Mouse (Mus musculus) limb, embryonic 11.5 days (tissue): ENCODE measurements around the gene 4933417A18Rik. TPM values are rescaled to one million over a fixed set of nuclear protein-coding genes. Genes with fewer than 3 reads are reported as not detected.
"Not testable (repeated sequence)": the region's sequence is repeated elsewhere in the genome, so short reads cannot be mapped to it uniquely, and the experiment has no call there.

ENCODE experiments used
- ATAC-seq: fragments of 200-750 bp; cut with Nextera tagmentation; 2 replicates; pipeline ENCODE4 v1.8.0; 2017; ENCODE audit warnings: low read depth; ENCODE audit not compliant: insufficient number of reproducible peaks, low FRiP score, low TSS enrichment
- DNase-seq: peaks from one replicate; pipeline ENCODE4 v3.0.0-alpha.2; 2015; ENCODE audit warnings: low spot score
- H3K27ac ChIP-seq: fragments of 300-500 bp; sonication (generic); replicated peaks from 2 replicates; pipeline ENCODE4 v1.5.1; 2014; ENCODE audit warnings: low read depth, mild to moderate bottlenecking, low read length
- H3K27me3 ChIP-seq: fragments of 300-500 bp; sonication (generic); 2 replicates; pipeline ENCODE4 v1.6.1; 2014; ENCODE audit warnings: mild to moderate bottlenecking, low read length, mixed read lengths; ENCODE audit not compliant: control insufficient read depth, insufficient read depth
- H3K36me3 ChIP-seq: fragments of 300-500 bp; sonication (generic); 2 replicates; pipeline ENCODE4 v1.6.1; 2014; ENCODE audit warnings: mild to moderate bottlenecking, low read length, moderate library complexity, mixed read lengths; ENCODE audit not compliant: control insufficient read depth, insufficient read depth
- H3K4me1 ChIP-seq: fragments of 300-500 bp; sonication (generic); 2 replicates; pipeline ENCODE4 v1.6.1; 2014; ENCODE audit warnings: low read length, mixed read lengths; ENCODE audit not compliant: control insufficient read depth, insufficient read depth
- H3K4me2 ChIP-seq: fragments of 300-500 bp; sonication (generic); 2 replicates; pipeline ENCODE4 v1.6.1; 2014; ENCODE audit warnings: low read depth, mild to moderate bottlenecking, moderate library complexity; ENCODE audit not compliant: severe bottlenecking
- H3K4me3 ChIP-seq: fragments of 300-500 bp; sonication (generic); 2 replicates; pipeline ENCODE4 v1.5.1; 2014; ENCODE audit warnings: low read depth, low read length
- H3K9ac ChIP-seq: fragments of 300-500 bp; sonication (generic); 2 replicates; pipeline ENCODE4 v1.6.1; 2014; ENCODE audit warnings: mild to moderate bottlenecking, low read length
- H3K9me3 ChIP-seq: fragments of 300-500 bp; sonication (generic); 2 replicates; pipeline ENCODE4 v1.6.1; 2016; ENCODE audit warnings: low read length; ENCODE audit not compliant: control insufficient read depth
- WGBS: fragments of 180-500 bp; shearing (Covaris S2); extraction: QIAGEN DNeasy Blood & Tissue Kit; methylation state at CpG from one replicate; pipeline ENCODE4 v1.1.7; 2014; 5-methylcytosine and 5-hydroxymethylcytosine counted together
- polyA plus RNA-seq: library from polyadenylated mRNA; unstranded; fragments of >200 nt; fragmentation: Nextera tagmentation; extraction: Ambion mirVana; gene quantifications from 2 replicates; pipeline ENCODE4 v1.2.1, GENCODE M21; 2014

Gene 4933417A18Rik
- polyA plus RNA-seq: not detected in 2 replicates

DNA sequence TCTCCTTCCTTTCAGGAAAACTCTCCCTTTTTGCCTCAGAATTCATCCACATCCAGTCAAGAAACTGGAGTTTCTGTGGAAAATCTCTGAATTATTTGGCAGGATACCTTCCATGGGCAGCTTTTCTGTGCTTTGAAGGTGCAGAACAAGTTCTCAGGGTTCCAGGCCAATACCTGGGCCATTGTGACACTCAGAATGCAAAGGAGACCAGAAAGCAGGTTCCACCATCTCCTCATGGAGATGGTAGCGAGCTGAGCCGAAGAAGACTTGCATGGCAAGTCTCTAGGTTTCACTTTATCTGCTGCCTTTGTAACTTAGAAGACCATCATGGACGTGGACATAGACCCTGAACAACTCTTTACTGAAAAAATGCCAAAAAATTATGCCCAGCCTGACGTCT, at the start of gene 4933417A18Rik, which contains the start of gene Fam217a:
Gene 4933417A18Rik (plus strand): TSS at position 200 of the 400 bp plus-strand sequence.
Gene Fam217a (minus strand): TSS at position 101 of the 400 bp plus-strand sequence.
- Histone ChIP-seq H3K9ac (no peak within 1 kb of the TSS), H3K36me3 (no peaks in the 10 kb centered on the region), H3K27me3 (no peaks in the 10 kb centered on the region), H3K4me3 (no peak within 1 kb of the TSS), H3K4me2 (no peak within 1 kb of the TSS), H3K27ac (no peak within 1 kb of the TSS), H3K4me1 (no peaks in the 10 kb centered on the region), H3K9me3 (no peaks in the 10 kb centered on the region)
- no peak for ATAC-seq
- 84% methylated on average over 4 of the region's 4 CpGs for WGBS
- DNase-seq: no peak

DNA sequence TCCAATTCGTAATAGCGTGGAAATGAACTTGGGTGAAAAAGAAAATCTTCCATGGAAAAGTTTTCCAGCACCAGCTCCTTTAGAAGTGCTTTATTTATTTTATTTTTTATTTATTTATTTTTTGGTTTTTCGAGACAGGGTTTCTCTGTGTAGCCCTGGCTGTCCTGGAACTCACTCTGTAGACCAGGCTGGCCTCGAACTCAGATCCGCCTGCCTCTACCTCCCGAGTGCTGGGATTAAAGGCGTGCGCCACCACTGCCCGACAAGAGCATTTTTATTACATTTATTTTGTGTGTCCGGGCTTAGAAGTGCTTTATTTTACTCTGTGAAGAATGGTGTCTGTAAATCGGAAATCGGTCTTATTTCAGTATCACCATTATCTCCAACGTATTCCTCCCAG, 49.5 kb upstream of the 4933417A18Rik start:
- WGBS: 16% methylated on average over 13 of the region's 13 CpGs
- not testable (repeated sequence) for ATAC-seq, H3K9ac ChIP-seq, H3K9me3 ChIP-seq, DNase-seq, H3K36me3 ChIP-seq, H3K27me3 ChIP-seq, H3K4me1 ChIP-seq
- Histone ChIP-seq H3K4me2 (peak overlapping the region; percentile 41), H3K27ac (peak overlapping the region; percentile 96), H3K4me3 (peak overlapping the region; percentile 88)

DNA sequence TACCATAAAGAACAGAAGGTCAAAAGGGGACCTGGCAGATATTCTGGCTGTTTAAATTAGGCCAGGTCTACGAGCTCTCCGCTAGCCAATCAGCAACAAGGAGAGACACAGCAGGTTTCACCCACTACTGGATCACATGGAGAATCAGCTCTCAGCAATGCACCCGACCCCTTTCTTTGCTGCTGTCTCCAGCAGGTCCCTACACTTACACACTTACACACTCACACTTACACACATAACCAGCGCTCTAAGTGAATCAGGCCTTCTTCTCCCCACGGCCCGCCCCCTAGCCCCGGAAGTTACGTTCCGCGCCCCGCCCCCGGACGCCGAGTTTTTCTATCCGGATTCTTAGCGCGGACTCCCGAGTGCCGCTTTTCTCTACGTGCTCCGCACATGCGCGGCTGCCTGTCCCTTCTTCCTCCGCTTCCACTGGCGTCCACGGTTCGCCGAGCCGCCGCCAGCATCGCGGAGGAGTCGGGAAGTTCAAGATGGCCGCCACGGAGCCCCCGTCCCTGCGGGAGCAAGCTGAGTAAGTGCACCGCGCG, 49.0 kb upstream of the 4933417A18Rik start, which contains the start of gene Prpf4b:
Gene Prpf4b (plus strand): TSS at position 137 of the 545 bp plus-strand sequence.
- Histone ChIP-seq H3K4me2 (peak within 1 kb of the TSS; percentile 61), H3K36me3 (no peaks in the 10 kb centered on the region), H3K9me3 (no peaks in the 10 kb centered on the region), H3K27me3 (no peaks in the 10 kb centered on the region), H3K4me1 (peaks cover 8% of the 10 kb centered on the region), H3K27ac (peak within 1 kb of the TSS; percentile 96), H3K4me3 (peak within 1 kb of the TSS; percentile 88), H3K9ac (peak within 1 kb of the TSS; percentile 93)
- ATAC-seq (peak; percentile 72), DNase-seq (peak; percentile 92)
- WGBS: 1% methylated on average over 40 of the region's 40 CpGs

DNA sequence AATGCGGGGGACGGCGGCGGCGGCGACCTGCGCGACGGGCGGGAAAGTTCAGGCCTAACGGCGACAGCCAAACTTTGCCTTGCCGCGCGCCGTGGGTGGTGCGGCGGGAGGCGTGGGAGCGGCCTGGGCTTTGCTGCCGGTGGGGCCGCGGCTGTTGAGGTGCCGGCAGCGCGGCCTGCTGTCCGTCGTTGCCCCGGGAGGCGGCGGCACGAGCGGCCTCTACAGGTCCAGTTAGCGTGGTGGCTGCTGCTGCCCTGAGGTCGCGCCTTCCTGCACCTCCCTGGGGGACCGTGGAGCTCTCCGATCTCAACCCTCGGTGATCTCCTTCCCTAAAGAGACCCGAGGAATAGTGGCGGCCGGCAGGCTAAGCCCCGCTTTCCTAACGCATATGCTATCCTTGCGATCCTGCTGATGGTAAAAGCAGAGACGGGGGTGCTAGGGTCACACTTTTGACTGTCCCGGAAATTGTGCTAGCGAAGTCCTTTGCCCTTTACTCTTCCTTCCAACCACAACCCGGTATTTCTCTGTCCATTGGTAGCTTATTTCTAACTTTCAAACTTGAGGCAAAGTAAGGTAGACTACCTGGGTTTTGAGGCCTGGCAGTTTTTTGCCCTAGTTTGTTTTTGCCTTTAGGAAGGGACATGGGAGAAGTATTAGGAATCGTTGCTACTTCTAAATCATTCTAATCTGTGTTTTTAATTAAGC, 48.3 kb upstream of the 4933417A18Rik start:
- Histone ChIP-seq H3K9me3 (no peaks in the 10 kb centered on the region), H3K36me3 (no peaks in the 10 kb centered on the region), H3K27me3 (no peaks in the 10 kb centered on the region), H3K4me1 (peaks cover 8% of the 10 kb centered on the region), H3K4me3 (peak overlapping the region; percentile 88), H3K27ac (peak overlapping the region; percentile 96), H3K4me2 (peak overlapping the region; percentile 61), H3K9ac (peak overlapping the region; percentile 93)
- WGBS: under 1% methylated on average over 45 of the region's 50 CpGs
- ATAC-seq (peak; percentile 6; the same call in 1 of the 2 replicates), DNase-seq (no peak)

DNA sequence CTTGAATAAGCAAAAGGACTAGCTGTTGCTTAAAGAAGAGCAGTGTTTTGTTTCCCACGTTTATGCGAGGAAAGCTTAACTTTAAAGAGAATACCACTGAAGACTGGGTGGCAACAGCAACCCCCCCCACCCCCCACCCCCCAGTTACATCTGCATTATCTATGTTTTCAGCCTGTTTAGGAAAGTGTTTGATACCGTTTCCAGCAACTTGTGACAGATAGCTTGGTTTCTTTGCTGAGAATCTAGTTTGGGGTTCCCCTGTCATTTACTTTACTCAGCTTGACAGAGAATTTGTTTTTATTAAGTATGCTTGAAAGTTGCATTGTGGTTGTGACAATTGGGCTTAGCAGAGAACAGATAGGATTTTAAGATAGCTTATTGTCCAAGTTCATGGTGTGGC, 47.7 kb upstream of the 4933417A18Rik start:
- WGBS: 13% methylated on average over 3 of the region's 3 CpGs
- Histone ChIP-seq H3K9me3 (no peaks in the 10 kb centered on the region), H3K9ac (peak overlapping the region; percentile 93; the same call in 1 of the 2 replicates), H3K27me3 (no peaks in the 10 kb centered on the region), H3K4me2 (peak overlapping the region; percentile 61), H3K36me3 (no peaks in the 10 kb centered on the region; the same call in 1 of the 2 replicates), H3K4me1 (peaks cover 8% of the 10 kb centered on the region), H3K27ac (no peak overlapping the region), H3K4me3 (peak overlapping the region; percentile 88)
- DNase-seq: no peak
- no peak for ATAC-seq

DNA sequence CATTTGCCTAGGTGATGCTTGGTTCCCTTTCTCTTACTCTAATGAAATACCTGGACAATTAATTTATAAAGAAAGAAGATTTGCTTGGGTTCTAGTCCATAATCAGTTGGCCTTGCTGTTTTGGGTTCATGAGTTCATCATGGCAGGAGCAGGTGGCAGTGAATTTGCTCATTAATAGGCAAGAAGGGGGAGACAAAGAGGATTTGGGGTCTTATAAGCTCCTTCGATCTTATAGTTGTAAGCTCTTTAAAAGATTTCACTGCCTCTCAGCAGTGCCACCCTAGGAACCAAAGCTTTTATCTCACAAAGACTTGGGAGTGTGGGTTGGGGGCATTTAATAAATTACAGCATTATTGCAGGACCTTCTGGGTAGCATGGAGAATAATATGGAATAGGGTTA, 31.3 kb upstream of the 4933417A18Rik start:
- Histone ChIP-seq H3K36me3 (peaks cover 31% of the 10 kb centered on the region), H3K4me2 (no peak overlapping the region), H3K4me1 (no peaks in the 10 kb centered on the region), H3K27ac (no peak overlapping the region), H3K9me3 (no peaks in the 10 kb centered on the region), H3K27me3 (no peaks in the 10 kb centered on the region), H3K4me3 (no peak overlapping the region), H3K9ac (no peak overlapping the region)
- 89% methylated on average over 1 of the region's 1 CpGs for WGBS
- ATAC-seq (no peak), DNase-seq (no peak)

DNA sequence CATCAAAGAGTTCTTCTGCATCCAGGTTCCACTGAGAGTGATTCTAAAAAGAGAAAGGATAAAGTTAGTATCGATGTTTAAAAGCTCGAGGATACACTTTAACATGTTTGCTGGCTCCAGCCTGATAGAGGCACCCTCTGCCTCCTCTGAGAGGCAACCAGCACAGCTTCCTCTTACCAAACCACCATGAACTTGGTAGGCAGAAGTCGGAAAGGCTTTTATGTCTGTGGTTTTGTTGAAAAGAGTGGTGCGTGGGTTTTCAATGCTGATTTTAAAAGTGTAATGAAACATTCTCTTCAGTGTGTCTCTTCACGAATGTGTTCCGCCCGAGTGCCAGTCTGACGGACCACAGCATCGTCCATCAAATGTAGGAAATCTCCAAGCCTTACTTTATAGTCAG, 9.6 kb upstream of the 4933417A18Rik start:
- Histone ChIP-seq H3K4me2 (no peak overlapping the region), H3K4me3 (no peak overlapping the region), H3K27me3 (no peaks in the 10 kb centered on the region), H3K9ac (no peak overlapping the region), H3K9me3 (no peaks in the 10 kb centered on the region), H3K36me3 (no peaks in the 10 kb centered on the region), H3K27ac (no peak overlapping the region), H3K4me1 (no peaks in the 10 kb centered on the region)
- 87% methylated on average over 9 of the region's 9 CpGs for WGBS
- ATAC-seq (no peak), DNase-seq (no peak)

DNA sequence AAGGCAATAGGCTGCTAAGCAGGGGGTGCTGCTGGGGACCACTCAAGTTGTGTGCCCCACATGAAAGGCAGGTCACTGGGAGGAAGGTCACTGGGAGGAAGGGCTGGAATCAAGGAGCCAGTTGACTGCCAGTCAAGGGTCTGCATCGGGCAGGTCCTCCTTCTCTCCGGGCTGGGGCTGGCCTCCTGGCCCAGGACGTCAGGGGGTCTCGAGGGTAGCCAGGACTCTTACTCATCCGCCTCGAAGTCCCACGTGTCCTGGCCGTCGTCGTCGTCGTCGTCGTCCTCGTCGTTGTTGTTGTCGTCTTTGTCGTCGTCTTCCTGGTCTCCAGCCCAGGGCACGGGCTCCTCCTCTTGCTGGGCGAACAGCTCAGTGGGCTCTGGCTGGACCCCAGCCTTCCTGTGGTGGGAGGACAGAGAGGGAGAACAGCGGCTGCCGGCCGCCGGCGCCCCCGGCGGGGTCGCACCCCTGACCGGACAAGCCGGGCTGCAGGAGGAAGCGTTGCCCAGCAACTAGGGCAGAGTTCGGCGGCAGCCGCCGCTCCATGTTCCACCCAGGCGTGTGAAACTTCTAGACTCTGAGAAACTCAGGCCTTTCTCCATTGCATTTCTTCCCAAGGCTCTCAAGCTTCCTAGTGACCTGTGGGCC, 7.6 kb upstream of the 4933417A18Rik start:
- Histone ChIP-seq H3K27ac (no peak overlapping the region), H3K36me3 (no peaks in the 10 kb centered on the region), H3K4me3 (no peak overlapping the region), H3K9ac (0 out of 2 replicates have a peak overlapping the region, but pooled peaks have one; percentile 27), H3K4me2 (peak overlapping the region; percentile 36; the same call in 1 of the 2 replicates), H3K27me3 (no peaks in the 10 kb centered on the region), H3K9me3 (no peaks in the 10 kb centered on the region), H3K4me1 (no peaks in the 10 kb centered on the region)
- ATAC-seq (no peak), DNase-seq (peak; percentile 32)
- WGBS: 40% methylated on average over 37 of the region's 37 CpGs
